In the genomic region with DNA sequence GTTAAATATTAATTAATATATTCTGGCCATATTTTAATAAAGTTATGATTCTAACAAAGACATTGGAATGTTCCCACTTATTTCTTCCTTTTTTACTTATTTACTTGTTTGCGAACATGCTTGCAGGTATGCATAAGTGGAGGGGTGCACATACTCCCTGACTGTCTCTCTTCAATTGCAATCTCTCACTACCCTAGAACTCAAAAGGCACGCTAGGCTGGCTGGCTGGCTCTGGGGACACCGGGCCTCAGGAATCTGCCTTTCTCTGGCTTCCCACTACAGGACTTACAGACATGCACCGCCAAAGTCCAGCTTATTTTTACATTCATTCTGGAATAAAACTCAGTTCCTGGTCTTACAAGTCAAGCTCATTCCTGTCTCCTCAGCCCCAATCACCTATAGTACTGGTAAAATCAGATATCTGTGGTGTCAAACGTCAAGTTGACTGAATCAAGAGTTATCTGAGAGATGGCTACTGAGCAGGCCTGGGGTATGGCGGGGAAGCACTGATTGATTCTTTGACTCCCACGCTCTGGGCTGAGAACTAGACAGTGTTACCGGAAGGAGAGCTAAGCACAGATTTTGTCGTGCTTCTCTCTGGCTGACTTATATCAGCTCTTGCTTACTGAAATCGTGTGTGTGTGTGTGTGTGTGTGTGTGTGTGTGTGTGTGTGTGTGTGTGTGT, we compare ENCODE assay signal across 9 mouse cellular contexts. TPM values are rescaled to one million over a fixed set of nuclear protein-coding genes. Genes with fewer than 3 reads are reported as not detected.
A peak's percentile ranks its signal among the peaks of the same experiment; 100 is the strongest.
DNase-seq lines count a peak whose midpoint lies in the region; ATAC-seq and TF ChIP-seq lines count a peak whose summit lies in the region.
"Had no signal": no experiment of that assay in that cellular context is flagged by ENCODE, and none has a peak within 500 bp of the region (broad histone marks: within the 10 kb centered on the region; RNA-seq: fewer than 3 reads in every experiment).

No protein-coding gene starts in this region.

- peak overlapping the region; percentile 11; the same call in 1 of the 2 replicates for H3K4me2 ChIP-seq in heart, embryonic 11.5 days
- H3K4me2 ChIP-seq in hindbrain, postnatal 0 days (ENCODE audit: low read depth, low read length): 0 out of 2 replicates have a peak overlapping the region, but pooled peaks have one; percentile 16

- H3K4me1 ChIP-seq in heart, embryonic 11.5 days (ENCODE audit: control insufficient read depth, insufficient read depth, low read length): peaks cover 6% of the 10 kb centered on the region; the same call in 1 of the 2 replicates
- no peaks in the 10 kb centered on the region for H3K4me1 ChIP-seq in hindbrain, postnatal 0 days (ENCODE audit: insufficient read depth, low read length)

- H3K36me3 ChIP-seq in heart, embryonic 11.5 days (ENCODE audit: control insufficient read depth, insufficient read depth, low read length): no peaks in the 10 kb centered on the region
- H3K36me3 ChIP-seq in hindbrain, postnatal 0 days (ENCODE audit: insufficient read depth, low read length): no peaks in the 10 kb centered on the region
- H3K36me3 ChIP-seq in splenic B cell, adult 2 months (ENCODE audit: control insufficient read depth, insufficient read depth, low read length, poor library complexity, severe bottlenecking): no peaks in the 10 kb centered on the region

- H3K9ac ChIP-seq in heart, embryonic 11.5 days (ENCODE audit: low read depth, low read length): no peak overlapping the region
- H3K9ac ChIP-seq in hindbrain, postnatal 0 days (replicated peaks; ENCODE audit: low read length): no peak overlapping the region

- no peak for TF ChIP-seq CTCF in hindbrain, postnatal 0 days (IDR thresholded peaks at IDR 0.05; ENCODE audit: low read depth)

- DNase-seq in heart, postnatal 4 days: no peak
- DNase-seq in retina, embryonic 14.5 days (ENCODE audit: low spot score): peak; percentile 19
- DNase-seq in retina, postnatal 1 day: no peak
- no peak for DNase-seq in hindbrain, postnatal 0 days (ENCODE audit: low spot score)
- peak; percentile 26 for DNase-seq in splenic B cell, adult 2 months (ENCODE audit: low read depth, low spot score)
- no peak for DNase-seq in adrenal gland, postnatal 25 days
- DNase-seq in layer of hippocampus, adult 9-10 months (ENCODE audit: low spot score): no peak

- H3K27ac ChIP-seq in heart, embryonic 11.5 days (ENCODE audit: low read depth, low read length): no peak overlapping the region
- H3K27ac ChIP-seq in hindbrain, postnatal 0 days: no peak overlapping the region

- H3K27me3 ChIP-seq in heart, embryonic 11.5 days (ENCODE audit: control insufficient read depth, insufficient read depth, low read length): no peaks in the 10 kb centered on the region
- H3K27me3 ChIP-seq in hindbrain, postnatal 0 days (ENCODE audit: insufficient read depth, low read length): no peaks in the 10 kb centered on the region
- H3K27me3 ChIP-seq in splenic B cell, adult 2 months (ENCODE audit: control insufficient read depth, insufficient read depth, low read length, poor library complexity, severe bottlenecking): no peaks in the 10 kb centered on the region
- H3K27me3 ChIP-seq: megakaryocyte, embryonic 14.5 days had no signal

- H3K4me3 ChIP-seq in heart, embryonic 11.5 days (ENCODE audit: low read depth, low read length): no peak overlapping the region
- H3K4me3 ChIP-seq in hindbrain, postnatal 0 days (ENCODE audit: low read length): no peak overlapping the region

- H3K9me3 ChIP-seq in heart, embryonic 11.5 days (replicated peaks; ENCODE audit: control insufficient read depth, low read length): no peaks in the 10 kb centered on the region
- H3K9me3 ChIP-seq in hindbrain, postnatal 0 days (ENCODE audit: low read length): no peaks in the 10 kb centered on the region
- H3K9me3 ChIP-seq: megakaryocyte, embryonic 14.5 days had no signal

- ATAC-seq in heart, embryonic 11.5 days (replicated peaks; ENCODE audit: insufficient number of reproducible peaks, low FRiP score, low TSS enrichment): no peak
- ATAC-seq in hindbrain, postnatal 0 days: peak; percentile 77

- WGBS in heart, embryonic 11.5 days (ENCODE audit: insufficient replicate concordance): 58% methylated on average over 10 of the region's 10 CpGs
- 58% methylated on average over 10 of the region's 10 CpGs for WGBS in hindbrain, postnatal 0 days

RNA-seq across cellular contexts. Expression of gene Tfpi, which starts 21.9 kb away (rescaled TPM):
- polyA plus RNA-seq in heart, embryonic 11.5 days (2014; fragmentation: Nextera tagmentation; extraction: Ambion mirVana): 76.3 and 83.8 TPM in 2 replicates
- total RNA-seq in heart, postnatal 4 days (2021): 10 to 100 TPM; 62.0 to 64.4 TPM
- 9.5 and 10.7 TPM in 2 replicates for total RNA-seq in hindbrain, postnatal 0 days (2014; rRNA removed)
- 13.1 and 15.3 TPM in 2 replicates for polyA plus RNA-seq in hindbrain, postnatal 0 days (2015; fragmentation: Nextera tagmentation; extraction: Ambion mirVana)
- total RNA-seq in adrenal gland, postnatal 25 days (2021): 49.2 and 65.8 TPM in 2 replicates

RNA-seq across cellular contexts. Expression of gene Calcrl, which starts 29.5 kb away (rescaled TPM):
- 59.6 and 68.1 TPM in 2 replicates for polyA plus RNA-seq in heart, embryonic 11.5 days (2014; fragmentation: Nextera tagmentation; extraction: Ambion mirVana)
- total RNA-seq in heart, postnatal 4 days (2021): 10 to 100 TPM; 37.2 to 41.6 TPM
- 19.8 and 31.9 TPM in 2 replicates for total RNA-seq in hindbrain, postnatal 0 days (2014; rRNA removed)
- polyA plus RNA-seq in hindbrain, postnatal 0 days (2015; fragmentation: Nextera tagmentation; extraction: Ambion mirVana): 12.0 and 16.8 TPM in 2 replicates
- total RNA-seq in adrenal gland, postnatal 25 days (2021): 22.6 and 25.0 TPM in 2 replicates

Comparison
In these comparisons a context has a peak if more than half of its experiments do, and no peak if none do; other contexts are left out.
1. DNase-seq: peak in retina, embryonic 14.5 days (single experiment) and splenic B cell, adult 2 months (single experiment); none in heart, postnatal 4 days (single experiment), retina, postnatal 1 day (single experiment), hindbrain, postnatal 0 days (single experiment), adrenal gland, postnatal 25 days (single experiment) and layer of hippocampus, adult 9-10 months (single experiment).